Mouse (Mus musculus): ENCODE results near the gene Gm3250.
"Not testable (repeated sequence)": the region's sequence is repeated elsewhere in the genome, so short reads cannot be mapped to it uniquely, and the experiment has no call there.

GRCm38 (mm10) chr10:77771225-77771624, 11.1 kb downstream of the Gm3250 start, which contains the start of gene Gm3238:
- TF ChIP-seq POLR2A (IDR thresholded peaks at IDR 0.05; ENCODE audit: insufficient read length, low read depth); REST (IDR thresholded peaks at IDR 0.05; ENCODE audit: insufficient read depth, insufficient read length); POLR2AphosphoS2 (IDR thresholded peaks at IDR 0.05; ENCODE audit: insufficient read length, low read depth); MAX (IDR thresholded peaks at IDR 0.05; ENCODE audit: low read depth); TCF12 (IDR thresholded peaks at IDR 0.05; ENCODE audit: insufficient read depth, poor library complexity, severe bottlenecking); E2F4 (IDR thresholded peaks at IDR 0.05; ENCODE audit: insufficient read depth); MYOG (IDR thresholded peaks at IDR 0.05; ENCODE audit: control insufficient read depth in 1 of 3, insufficient read depth in 1 of 3, insufficient read length in 2 of 3, low read depth in 2 of 3); USF1 (IDR thresholded peaks at IDR 0.05; ENCODE audit: low read depth); MYOD1 (IDR thresholded peaks at IDR 0.05; ENCODE audit: control insufficient read depth in 1 of 3, insufficient read length in 2 of 3, low read depth in 2 of 3): not testable (repeated sequence)

Measured in myocyte (in vitro differentiated cells).